Mouse (Mus musculus): Measurements from ENCODE around the gene Myo9a. TPM values are rescaled to one million over a fixed set of nuclear protein-coding genes. Genes with fewer than 3 reads are reported as not detected.

Gene Myo9a
- polyA plus RNA-seq, 1 experiment = 4.6 TPM

- 67% methylated on average over 11 of the region's 12 CpGs for WGBS
- no peak for DNase-seq
- no peaks in the 10 kb centered on the region; the same call in 1 of the 2 replicates for H3K27me3 ChIP-seq (replicated peaks; ENCODE audit: control insufficient read depth, insufficient read depth, low read length)
- H3K4me1 ChIP-seq (ENCODE audit: control insufficient read depth, insufficient read depth, low read length) = no peaks in the 10 kb centered on the region
- TF ChIP-seq POLR2A (IDR thresholded peaks at IDR 0.05; ENCODE audit: low read depth, low read length) (no peak), CTCF (conservative IDR thresholded peaks at IDR 0.05; ENCODE audit: insufficient read depth, insufficient read length, low read depth, low read length) (no peak)
- H3K27ac ChIP-seq (ENCODE audit: insufficient read depth, low read depth, low read length) = no peak overlapping the region
- H3K36me3 ChIP-seq (ENCODE audit: control insufficient read depth, insufficient read depth, low read length) = no peaks in the 10 kb centered on the region
- H3K4me3 ChIP-seq (ENCODE audit: insufficient read depth, low read depth, low read length) = no peak overlapping the region
Measured at GRCm38 (mm10) chr9:59940913-59941884, 190.5 kb downstream of the Myo9a start.

- Histone ChIP-seq H3K36me3 (ENCODE audit: control insufficient read depth, insufficient read depth, low read length) (no peaks in the 10 kb centered on the region), H3K4me1 (ENCODE audit: control insufficient read depth, insufficient read depth, low read length) (no peaks in the 10 kb centered on the region), H3K27me3 (replicated peaks; ENCODE audit: control insufficient read depth, insufficient read depth, low read length) (no peaks in the 10 kb centered on the region; the same call in 1 of the 2 replicates), H3K27ac (ENCODE audit: insufficient read depth, low read depth, low read length) (no peak overlapping the region), H3K4me3 (ENCODE audit: insufficient read depth, low read depth, low read length) (no peak overlapping the region)
- TF ChIP-seq CTCF (conservative IDR thresholded peaks at IDR 0.05; ENCODE audit: insufficient read depth, insufficient read length, low read depth, low read length) (no peak), POLR2A (IDR thresholded peaks at IDR 0.05; ENCODE audit: low read depth, low read length) (no peak)
- DNase-seq = no peak
- 54% methylated on average over 9 of the region's 9 CpGs for WGBS
Measured at GRCm38 (mm10) chr9:59941885-59942350, 191.2 kb downstream of the Myo9a start.

GRCm38 (mm10) chr9:59942501-59943085 lies 191.9 kb downstream of the Myo9a start:
- peak; percentile 54 for DNase-seq
- TF ChIP-seq POLR2A (IDR thresholded peaks at IDR 0.05; ENCODE audit: low read depth, low read length) (no peak), CTCF (conservative IDR thresholded peaks at IDR 0.05; ENCODE audit: insufficient read depth, insufficient read length, low read depth, low read length) (no peak)
- Histone ChIP-seq H3K27ac (ENCODE audit: insufficient read depth, low read depth, low read length) (no peak overlapping the region), H3K36me3 (ENCODE audit: control insufficient read depth, insufficient read depth, low read length) (no peaks in the 10 kb centered on the region), H3K4me1 (ENCODE audit: control insufficient read depth, insufficient read depth, low read length) (no peaks in the 10 kb centered on the region), H3K27me3 (replicated peaks; ENCODE audit: control insufficient read depth, insufficient read depth, low read length) (no peaks in the 10 kb centered on the region; the same call in 1 of the 2 replicates), H3K4me3 (ENCODE audit: insufficient read depth, low read depth, low read length) (no peak overlapping the region)
- 22% methylated on average over 5 of the region's 5 CpGs for WGBS

- H3K27me3 ChIP-seq (replicated peaks; ENCODE audit: control insufficient read depth, insufficient read depth, low read length) = no peaks in the 10 kb centered on the region; the same call in 1 of the 2 replicates
- WGBS = 93% methylated on average over 6 of the region's 6 CpGs
Measured at GRCm38 (mm10) chr9:59943826-59944225, 193.1 kb downstream of the Myo9a start.

GRCm38 (mm10) chr9:59945241-59945640 lies 194.5 kb downstream of the Myo9a start:
- no peaks in the 10 kb centered on the region for H3K27me3 ChIP-seq (replicated peaks; ENCODE audit: control insufficient read depth, insufficient read depth, low read length)
- TF ChIP-seq POLR2A (IDR thresholded peaks at IDR 0.05; ENCODE audit: low read depth, low read length) = no peak
- TF ChIP-seq CTCF (conservative IDR thresholded peaks at IDR 0.05; ENCODE audit: insufficient read depth, insufficient read length, low read depth, low read length) = no peak
- H3K4me1 ChIP-seq (ENCODE audit: control insufficient read depth, insufficient read depth, low read length) = no peaks in the 10 kb centered on the region
- H3K4me3 ChIP-seq (ENCODE audit: insufficient read depth, low read depth, low read length) = no peak overlapping the region
- WGBS = 91% methylated on average over 3 of the region's 3 CpGs
- H3K36me3 ChIP-seq (ENCODE audit: control insufficient read depth, insufficient read depth, low read length) = no peaks in the 10 kb centered on the region
- DNase-seq = no peak
- no peak overlapping the region for H3K27ac ChIP-seq (ENCODE audit: insufficient read depth, low read depth, low read length)

More at GRCm38 (mm10) chr9:59943826-59944225, 193.1 kb downstream of the Myo9a start:
- no peak for TF ChIP-seq POLR2A (IDR thresholded peaks at IDR 0.05; ENCODE audit: low read depth, low read length)
- Histone ChIP-seq H3K36me3 (ENCODE audit: control insufficient read depth, insufficient read depth, low read length) (no peaks in the 10 kb centered on the region), H3K4me3 (ENCODE audit: insufficient read depth, low read depth, low read length) (no peak overlapping the region), H3K27ac (ENCODE audit: insufficient read depth, low read depth, low read length) (no peak overlapping the region), H3K4me1 (ENCODE audit: control insufficient read depth, insufficient read depth, low read length) (no peaks in the 10 kb centered on the region)
- no peak for DNase-seq

DNA sequence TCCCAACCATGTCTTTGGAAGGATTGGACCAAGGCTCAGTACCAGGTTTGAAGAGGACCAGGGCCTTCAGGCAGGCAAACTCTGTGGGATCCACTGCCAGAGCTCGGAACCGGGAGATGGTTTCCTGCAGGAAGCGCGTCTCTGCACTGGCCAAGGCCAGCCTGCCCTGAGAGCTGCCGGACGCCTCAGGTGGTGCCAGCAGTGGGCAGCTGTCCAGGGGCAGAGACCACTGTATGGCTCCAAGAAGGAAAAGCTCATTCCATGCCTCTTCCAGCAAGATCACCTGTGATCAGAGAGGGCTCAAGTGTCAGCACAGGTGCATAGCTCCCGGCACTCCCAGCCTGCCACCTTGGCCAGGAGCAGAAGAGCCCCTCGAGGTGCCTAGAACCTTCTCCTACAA lies 196.6 kb downstream of the Myo9a start:
- WGBS = 80% methylated on average over 8 of the region's 8 CpGs
- Histone ChIP-seq H3K27ac (ENCODE audit: insufficient read depth, low read depth, low read length) (no peak overlapping the region), H3K4me1 (ENCODE audit: control insufficient read depth, insufficient read depth, low read length) (no peaks in the 10 kb centered on the region), H3K27me3 (replicated peaks; ENCODE audit: control insufficient read depth, insufficient read depth, low read length) (no peaks in the 10 kb centered on the region), H3K4me3 (ENCODE audit: insufficient read depth, low read depth, low read length) (no peak overlapping the region), H3K36me3 (ENCODE audit: control insufficient read depth, insufficient read depth, low read length) (no peaks in the 10 kb centered on the region)
- no peak for DNase-seq
- TF ChIP-seq CTCF (conservative IDR thresholded peaks at IDR 0.05; ENCODE audit: insufficient read depth, insufficient read length, low read depth, low read length) (no peak), POLR2A (IDR thresholded peaks at IDR 0.05; ENCODE audit: low read depth, low read length) (no peak)

GRCm38 (mm10) chr9:59948226-59948625 lies 197.5 kb downstream of the Myo9a start:
- no peak overlapping the region for H3K27ac ChIP-seq (ENCODE audit: insufficient read depth, low read depth, low read length)
- WGBS = 62% methylated on average over 8 of the region's 8 CpGs
- H3K27me3 ChIP-seq (replicated peaks; ENCODE audit: control insufficient read depth, insufficient read depth, low read length) = no peaks in the 10 kb centered on the region
- DNase-seq = no peak
- no peaks in the 10 kb centered on the region for H3K4me1 ChIP-seq (ENCODE audit: control insufficient read depth, insufficient read depth, low read length)
- no peak overlapping the region for H3K4me3 ChIP-seq (ENCODE audit: insufficient read depth, low read depth, low read length)
- H3K36me3 ChIP-seq (ENCODE audit: control insufficient read depth, insufficient read depth, low read length) = no peaks in the 10 kb centered on the region
- TF ChIP-seq POLR2A (IDR thresholded peaks at IDR 0.05; ENCODE audit: low read depth, low read length) (no peak), CTCF (conservative IDR thresholded peaks at IDR 0.05; ENCODE audit: insufficient read depth, insufficient read length, low read depth, low read length) (no peak)
